Mouse (Mus musculus) spleen, adult 2 months (tissue): ENCODE data around the gene Hdac7.

ENCODE experiments used
- CTCF ChIP-seq: fragments of 200-500 bp; IDR thresholded peaks from 2 replicates; pipeline ENCODE4 v1.5.1; 2011; ENCODE audit warnings: mild to moderate bottlenecking, inconsistent platforms; ENCODE audit not compliant: insufficient read depth, insufficient read length, insufficient replicate concordance; ENCODE audit errors: extremely low read depth
- POLR2A ChIP-seq: fragments of 200-500 bp; IDR thresholded peaks from 2 replicates; pipeline ENCODE4 v1.6.1; 2011; ENCODE audit warnings: low read depth, low read length, inconsistent platforms

GRCm38 (mm10) chr15:97745331-97745730, 99.0 kb downstream of the Hdac7 start:
- TF ChIP-seq CTCF (no peak), POLR2A (no peak)
